Comparison of ENCODE assay signal across 9 mouse cellular contexts in genomic region chr5:118171665-118172064, GRCm38 (mm10). TPM values are rescaled to one million over a fixed set of nuclear protein-coding genes. Genes with fewer than 3 reads are reported as not detected.
DNase-seq lines count a peak whose midpoint lies in the region; ATAC-seq and TF ChIP-seq lines count a peak whose summit lies in the region.
"Had no signal": no experiment of that assay in that cellular context is flagged by ENCODE, and none has a peak within 500 bp of the region (broad histone marks: within the 10 kb centered on the region; RNA-seq: fewer than 3 reads in every experiment).

No protein-coding gene starts in this region.

- no peak for TF ChIP-seq POLR2A in heart, adult 2 months (IDR thresholded peaks at IDR 0.05; ENCODE audit: insufficient read depth, low read depth, low read length)
- no peak for TF ChIP-seq POLR2A in limb, embryonic 14.5 days (IDR thresholded peaks at IDR 0.05; ENCODE audit: borderline replicate concordance, extremely low read depth, insufficient read depth, insufficient read length)

- no peak for DNase-seq in heart, adult 2 months
- no peak for DNase-seq in heart, adult 8-10 months (ENCODE audit: low spot score)
- DNase-seq in limb, embryonic 14.5 days (ENCODE audit: low spot score), result no peak
- DNase-seq in right cerebral cortex, postnatal 25 days, result peak; percentile 80
- DNase-seq in ovary, postnatal 10 days (ENCODE audit: low spot score), result no peak
- no peak for DNase-seq in cerebellum, adult 9-11 months

- WGBS in heart, adult 2 months, result 1% methylated on average over 36 of the region's 36 CpGs
- under 1% methylated on average over 32 of the region's 36 CpGs for WGBS in forebrain, embryonic 16.5 days
- WGBS in limb, embryonic 14.5 days, result 10% methylated on average over 25 of the region's 36 CpGs

- no peaks in the 10 kb centered on the region for H3K79me2 ChIP-seq in heart, adult 2 months (replicated peaks; ENCODE audit: control insufficient read depth, insufficient read depth, low read length)

- peaks cover 5% of the 10 kb centered on the region for H3K9me3 ChIP-seq in E14TG2a.4 (ENCODE audit: low read length)
- H3K9me3 ChIP-seq in forebrain, embryonic 16.5 days (ENCODE audit: control insufficient read depth, low read length), result peaks cover 5% of the 10 kb centered on the region; the same call in 1 of the 2 replicates
- H3K9me3 ChIP-seq in limb, embryonic 14.5 days (ENCODE audit: control insufficient read depth, low read length), result peaks cover 6% of the 10 kb centered on the region

- TF ChIP-seq CTCF in heart, adult 2 months (IDR thresholded peaks at IDR 0.05), result no peak
- no peak for TF ChIP-seq CTCF in E14TG2a.4 (conservative IDR thresholded peaks at IDR 0.05; ENCODE audit: low read length)

- H3K4me3 ChIP-seq in heart, adult 2 months, result peak overlapping the region; percentile 49
- H3K4me3 ChIP-seq in E14TG2a.4 (replicated peaks; ENCODE audit: low read length), result peak overlapping the region; percentile 70
- peak overlapping the region; percentile 40 for H3K4me3 ChIP-seq in forebrain, embryonic 16.5 days (replicated peaks; ENCODE audit: low read length)
- H3K4me3 ChIP-seq in limb, embryonic 14.5 days (replicated peaks; ENCODE audit: low read length), result peak overlapping the region; percentile 31

- peak overlapping the region; percentile 57 for H3K4me2 ChIP-seq in forebrain, embryonic 16.5 days (ENCODE audit: low read length)
- peak overlapping the region; percentile 52 for H3K4me2 ChIP-seq in limb, embryonic 14.5 days (replicated peaks; ENCODE audit: low read depth, low read length, severe bottlenecking)

- ATAC-seq in forebrain, embryonic 16.5 days, result no peak
- ATAC-seq in limb, embryonic 14.5 days (ENCODE audit: low FRiP score, low read depth), result no peak

- peaks cover 21% of the 10 kb centered on the region for H3K27me3 ChIP-seq in heart, adult 2 months (ENCODE audit: control insufficient read depth, insufficient read depth, low read length)
- H3K27me3 ChIP-seq in E14TG2a.4 (ENCODE audit: insufficient read depth, low read length), result peaks cover 80% of the 10 kb centered on the region
- peaks cover 53% of the 10 kb centered on the region for H3K27me3 ChIP-seq in forebrain, embryonic 16.5 days (replicated peaks; ENCODE audit: control insufficient read depth, insufficient read depth, low read length)
- peaks cover 82% of the 10 kb centered on the region for H3K27me3 ChIP-seq in limb, embryonic 14.5 days (ENCODE audit: control insufficient read depth, insufficient read depth, low read length)

- H3K36me3 ChIP-seq in heart, adult 2 months (ENCODE audit: control insufficient read depth, insufficient read depth, low read length), result no peaks in the 10 kb centered on the region
- H3K36me3 ChIP-seq in E14TG2a.4 (ENCODE audit: insufficient read depth, low read length), result no peaks in the 10 kb centered on the region
- no peaks in the 10 kb centered on the region for H3K36me3 ChIP-seq in forebrain, embryonic 16.5 days (ENCODE audit: control insufficient read depth, insufficient read depth)
- H3K36me3 ChIP-seq in limb, embryonic 14.5 days (ENCODE audit: control insufficient read depth, insufficient read depth, low read length), result no peaks in the 10 kb centered on the region

- peaks cover 4% of the 10 kb centered on the region; the same call in 1 of the 2 replicates for H3K4me1 ChIP-seq in heart, adult 2 months (ENCODE audit: control insufficient read depth, insufficient read depth, low read length)
- peaks cover 43% of the 10 kb centered on the region for H3K4me1 ChIP-seq in E14TG2a.4 (replicated peaks; ENCODE audit: low read depth, low read length)
- H3K4me1 ChIP-seq in forebrain, embryonic 16.5 days (replicated peaks; ENCODE audit: control insufficient read depth, insufficient read depth, low read length), result peaks cover 32% of the 10 kb centered on the region
- H3K4me1 ChIP-seq in limb, embryonic 14.5 days (ENCODE audit: control insufficient read depth, insufficient read depth, low read length), result peaks cover 8% of the 10 kb centered on the region; the same call in 1 of the 2 replicates

- intact Hi-C loops in heart, adult 2 months (cut with DNase I), result loop anchor here (5.0 kb wide), 1 partner anchor 71 kb away; no protein-coding TSS in a partner anchor

- TF ChIP-seq EP300 in heart, adult 2 months (IDR thresholded peaks at IDR 0.05; ENCODE audit: insufficient read depth, low read depth, low read length), result no peak

- H3K27ac ChIP-seq in heart, adult 2 months, result no peak overlapping the region
- H3K27ac ChIP-seq in forebrain, embryonic 16.5 days (ENCODE audit: low read length), result no peak overlapping the region
- no peak overlapping the region for H3K27ac ChIP-seq in limb, embryonic 14.5 days (replicated peaks; ENCODE audit: low read depth, low read length)

- peak overlapping the region; percentile 29; the same call in 1 of the 2 replicates for H3K9ac ChIP-seq in heart, adult 2 months (ENCODE audit: low read depth, low read length)
- H3K9ac ChIP-seq in forebrain, embryonic 16.5 days (replicated peaks; ENCODE audit: low read depth, low read length), result peak overlapping the region; percentile 37
- H3K9ac ChIP-seq in limb, embryonic 14.5 days (ENCODE audit: low read depth, low read length, severe bottlenecking), result peak overlapping the region; percentile 25; the same call in 1 of the 2 replicates

RNA-seq across cellular contexts. Expression of gene Hrk, which starts 7.2 kb away (rescaled TPM):
- total RNA-seq in heart, adult 2 months (2021), result under 1 TPM; 0.50 TPM
- polyA plus RNA-seq in heart, adult 2 months (2012; rRNA removed), result 0.20 and 0.53 TPM in 2 replicates
- under 1 TPM; 0.23 to 0.46 (median 0.36) TPM for total RNA-seq in heart, adult 8-10 months (2022)
- polyA plus RNA-seq in forebrain, embryonic 16.5 days (2015; fragmentation: Nextera tagmentation; extraction: Ambion mirVana), result 2.3 and 3.3 TPM in 2 replicates
- polyA plus RNA-seq in limb, embryonic 14.5 days (2012; rRNA removed), result 0.11 and 0.18 TPM in 2 replicates
- 0.06 and 0.11 TPM in 2 replicates for polyA plus RNA-seq in limb, embryonic 14.5 days (2014; fragmentation: Nextera tagmentation; extraction: Ambion mirVana)
- polyA plus RNA-seq: spleen, adult 2 months had no signal

RNA-seq across cellular contexts. Expression of gene Fbxw8, which starts 16.4 kb away (rescaled TPM):
- total RNA-seq in heart, adult 2 months (2021), result 10 to 100 TPM; 36.8 to 39.2 TPM
- polyA plus RNA-seq in heart, adult 2 months (2012; rRNA removed), result 35.1 and 46.8 TPM in 2 replicates
- total RNA-seq in heart, adult 8-10 months (2022), result 10 to 100 TPM; 34.9 to 37.7 (median 36.6) TPM
- polyA plus RNA-seq in forebrain, embryonic 16.5 days (2015; fragmentation: Nextera tagmentation; extraction: Ambion mirVana), result 21.5 and 24.7 TPM in 2 replicates
- polyA plus RNA-seq in limb, embryonic 14.5 days (2012; rRNA removed), result 55.2 and 65.3 TPM in 2 replicates
- 27.9 and 30.4 TPM in 2 replicates for polyA plus RNA-seq in limb, embryonic 14.5 days (2014; fragmentation: Nextera tagmentation; extraction: Ambion mirVana)
